Mouse (Mus musculus) ovary, postnatal 36 days (tissue): ENCODE measurements around the gene Ptpn13.

Experiments used
- DNase-seq: peaks from one replicate; pipeline ENCODE4 v3.0.0; 2022; ENCODE audit warnings: low spot score, mixed read lengths

The Ptpn13 gene

GRCm38 (mm10) chr5:103423305-103423926 lies 1.6 kb upstream of the Ptpn13 start:
- peak; percentile 51 for DNase-seq

GRCm38 (mm10) chr5:103423927-103424315 lies 1.1 kb upstream of the Ptpn13 start:
- DNase-seq = no peak

GRCm38 (mm10) chr5:103425363-103426031 lies 505 bp downstream of the Ptpn13 start:
- peak; percentile 59 for DNase-seq

GRCm38 (mm10) chr5:103426250-103426649 lies 1.3 kb downstream of the Ptpn13 start:
- no peak for DNase-seq

- DNase-seq = no peak
These were observed 6.0 kb downstream of the Ptpn13 start for GRCm38 (mm10) chr5:103430986-103431385.

- DNase-seq = no peak
These were observed 6.5 kb downstream of the Ptpn13 start for GRCm38 (mm10) chr5:103431479-103431878.

- peak; percentile 50 for DNase-seq
These were observed 11.3 kb downstream of the Ptpn13 start for GRCm38 (mm10) chr5:103436039-103436944.

- DNase-seq = no peak
These were observed 12.7 kb downstream of the Ptpn13 start for GRCm38 (mm10) chr5:103437714-103438113.

- no peak for DNase-seq
These were observed 14.2 kb downstream of the Ptpn13 start for GRCm38 (mm10) chr5:103439171-103439570.

GRCm38 (mm10) chr5:103440418-103441276 lies 15.7 kb downstream of the Ptpn13 start:
- DNase-seq = no peak

GRCm38 (mm10) chr5:103441706-103442105 lies 16.7 kb downstream of the Ptpn13 start:
- no peak for DNase-seq

GRCm38 (mm10) chr5:103442269-103442688 lies 17.3 kb downstream of the Ptpn13 start:
- DNase-seq = no peak

GRCm38 (mm10) chr5:103442921-103443320 lies 17.9 kb downstream of the Ptpn13 start:
- DNase-seq = no peak

- no peak for DNase-seq
These were observed 20.4 kb downstream of the Ptpn13 start for GRCm38 (mm10) chr5:103445383-103445782.

GRCm38 (mm10) chr5:103447806-103448416 lies 22.9 kb downstream of the Ptpn13 start:
- no peak for DNase-seq

GRCm38 (mm10) chr5:103448470-103448869 lies 23.5 kb downstream of the Ptpn13 start:
- no peak for DNase-seq

- DNase-seq = no peak
These were observed 25.7 kb downstream of the Ptpn13 start for GRCm38 (mm10) chr5:103450663-103451062.

- no peak for DNase-seq
These were observed 28.6 kb downstream of the Ptpn13 start for GRCm38 (mm10) chr5:103453361-103454140.

GRCm38 (mm10) chr5:103456794-103457193 lies 31.8 kb downstream of the Ptpn13 start:
- DNase-seq = no peak

- no peak for DNase-seq
These were observed 33.4 kb downstream of the Ptpn13 start for GRCm38 (mm10) chr5:103458411-103458810.
